Mouse (Mus musculus) thymus, adult 2 months (tissue): ENCODE data around the gene Svip.

ENCODE experiments used
- CTCF ChIP-seq: fragments of 200-500 bp; IDR thresholded peaks from 2 replicates; pipeline ENCODE4 v1.5.1; 2012; ENCODE audit warnings: mild to moderate bottlenecking, control low read depth, low read length, moderate library complexity, borderline replicate concordance; ENCODE audit not compliant: control insufficient read depth, poor library complexity, insufficient read depth; ENCODE audit errors: extremely low read depth
- POLR2A ChIP-seq: fragments of 200-500 bp; IDR thresholded peaks from 2 replicates; pipeline ENCODE4 v1.6.1; 2012; ENCODE audit warnings: mild to moderate bottlenecking, low read length, control low read depth, moderate library complexity; ENCODE audit not compliant: control insufficient read depth, poor library complexity, insufficient read depth; ENCODE audit errors: extremely low read depth

- TF ChIP-seq POLR2A (no peak), CTCF (no peak)
Measured at GRCm38 (mm10) chr7:52006296-52006630, 445 bp upstream of the Svip start.
